Mouse (Mus musculus) layer of hippocampus, adult 9-11 months (tissue): ENCODE data around the gene Cd276.

ENCODE experiments used
- DNase-seq: peaks from one replicate; pipeline ENCODE4 v3.0.0; 2022

The Cd276 gene

GRCm38 (mm10) chr9:58507216-58508005 is 47.8 kb downstream of the Cd276 start:
- DNase-seq: no peak

- DNase-seq: no peak
Measured at GRCm38 (mm10) chr9:58500946-58501345, 54.3 kb downstream of the Cd276 start.

GRCm38 (mm10) chr9:58497942-58498341 is 57.3 kb downstream of the Cd276 start:
- no peak for DNase-seq

- no peak for DNase-seq
Measured at GRCm38 (mm10) chr9:58496470-58497182, 58.6 kb downstream of the Cd276 start.

- no peak for DNase-seq
Measured at GRCm38 (mm10) chr9:58495035-58495434, 60.2 kb downstream of the Cd276 start.

- no peak for DNase-seq
Measured at GRCm38 (mm10) chr9:58490391-58490790, 64.8 kb downstream of the Cd276 start.

- DNase-seq: no peak
Measured at GRCm38 (mm10) chr9:58489865-58490165, 65.4 kb downstream of the Cd276 start.

- DNase-seq: no peak
Measured at GRCm38 (mm10) chr9:58489133-58489864, 65.9 kb downstream of the Cd276 start.

GRCm38 (mm10) chr9:58487851-58488801 is 67.1 kb downstream of the Cd276 start, which contains the start of gene Insyn1:
Gene Insyn1 (plus strand): TSS chr9:58488603.
- no peak for DNase-seq

GRCm38 (mm10) chr9:58487076-58487475 is 68.2 kb downstream of the Cd276 start:
- DNase-seq: no peak
